Mouse (Mus musculus): ENCODE measurements around the gene Sds. TPM values are rescaled to one million over a fixed set of nuclear protein-coding genes. Genes with fewer than 3 reads are reported as not detected.

The Sds gene
- polyA plus RNA-seq, 1 experiment from 2014 or later = 0.32 TPM

DNA sequence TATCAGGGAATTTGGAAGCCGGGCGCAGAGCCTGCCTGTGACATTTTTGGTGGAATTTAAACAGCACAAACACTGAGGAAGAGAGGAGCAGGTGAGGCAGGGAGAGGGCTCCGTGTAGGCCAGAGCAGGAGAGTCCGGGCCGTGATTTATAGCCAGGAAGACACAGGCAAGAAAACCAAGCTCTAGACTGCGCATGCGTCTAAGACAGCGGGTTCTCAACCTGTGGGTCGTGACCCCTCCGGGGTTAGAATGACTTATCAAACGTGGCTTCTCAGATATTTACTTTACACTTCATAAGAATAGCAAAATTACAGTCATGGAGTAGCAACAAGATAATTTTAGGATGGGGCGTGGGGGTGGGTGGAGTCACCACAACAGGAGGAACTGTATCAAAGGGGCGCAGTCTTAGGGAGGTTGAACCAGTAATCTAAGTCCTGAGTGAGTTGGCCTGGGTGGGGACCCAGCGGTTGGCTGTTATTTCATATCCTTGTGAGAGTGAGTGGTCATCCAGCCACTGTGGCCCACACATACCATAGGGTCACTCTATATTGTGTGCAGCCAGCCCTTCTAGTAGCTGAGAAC is 21.5 kb upstream of the Sds start:
- Histone ChIP-seq H3K4me2 (replicated peaks) (no peak overlapping the region), H3K4me1 (replicated peaks) (peaks cover 4% of the 10 kb centered on the region; the same call in 1 of the 2 replicates), H3K9me3 (no peaks in the 10 kb centered on the region), H3K4me3 (replicated peaks) (no peak overlapping the region), H3K27me3 (peaks cover 47% of the 10 kb centered on the region), H3K27ac (0 out of 2 replicates have a peak overlapping the region, but pooled peaks have one; percentile 31), H3K36me3 (no peaks in the 10 kb centered on the region), H3K9ac (replicated peaks) (no peak overlapping the region)
- ATAC-seq = no peak
- WGBS = 83% methylated on average over 14 of the region's 14 CpGs

DNA sequence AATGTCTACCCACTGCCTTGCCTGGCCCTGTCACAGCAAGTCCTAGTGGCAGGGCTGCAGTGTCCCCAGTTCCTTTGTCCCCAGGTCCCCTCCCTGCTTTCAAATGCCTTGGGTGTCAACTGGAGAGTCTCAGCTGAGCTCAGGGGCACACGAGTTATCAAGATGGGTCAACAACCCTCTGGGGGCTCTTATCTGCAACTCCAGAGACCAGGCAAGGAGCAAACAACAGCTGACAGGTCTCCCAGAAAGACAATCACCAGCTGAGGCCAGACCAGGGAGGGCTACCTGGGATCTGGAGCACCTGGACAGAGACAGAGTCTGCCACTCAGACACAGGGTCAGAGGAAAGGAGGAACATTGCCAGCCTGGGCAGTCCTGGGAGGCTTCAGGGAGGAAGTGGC is 20.1 kb upstream of the Sds start:
- peaks cover 4% of the 10 kb centered on the region; the same call in 1 of the 2 replicates for H3K4me1 ChIP-seq (replicated peaks)
- no peak overlapping the region for H3K4me2 ChIP-seq (replicated peaks)
- 44% methylated on average over 1 of the region's 1 CpGs for WGBS
- no peaks in the 10 kb centered on the region for H3K36me3 ChIP-seq
- no peak for ATAC-seq
- H3K9me3 ChIP-seq = no peaks in the 10 kb centered on the region
- peaks cover 52% of the 10 kb centered on the region for H3K27me3 ChIP-seq
- no peak overlapping the region for H3K9ac ChIP-seq (replicated peaks)
- H3K4me3 ChIP-seq (replicated peaks) = no peak overlapping the region
- H3K27ac ChIP-seq = no peak overlapping the region

- Histone ChIP-seq H3K27me3 (peaks cover 56% of the 10 kb centered on the region), H3K4me2 (replicated peaks) (no peak overlapping the region), H3K36me3 (no peaks in the 10 kb centered on the region), H3K4me1 (replicated peaks) (peaks cover 4% of the 10 kb centered on the region; the same call in 1 of the 2 replicates), H3K27ac (no peak overlapping the region), H3K4me3 (replicated peaks) (no peak overlapping the region), H3K9ac (replicated peaks) (no peak overlapping the region), H3K9me3 (no peaks in the 10 kb centered on the region)
- 49% methylated on average over 7 of the region's 7 CpGs for WGBS
- ATAC-seq = 0 out of 2 replicates have a peak, but pooled peaks have one; percentile 15
Observed at GRCm38 (mm10) chr5:120456841-120457554, 19.3 kb upstream of the Sds start.

GRCm38 (mm10) chr5:120457628-120458027 is 18.7 kb upstream of the Sds start:
- ATAC-seq = 0 out of 2 replicates have a peak, but pooled peaks have one; percentile 41
- H3K4me1 ChIP-seq (replicated peaks) = peaks cover 4% of the 10 kb centered on the region; the same call in 1 of the 2 replicates
- no peaks in the 10 kb centered on the region for H3K9me3 ChIP-seq
- H3K9ac ChIP-seq (replicated peaks) = no peak overlapping the region
- no peak overlapping the region for H3K4me3 ChIP-seq (replicated peaks)
- no peaks in the 10 kb centered on the region for H3K36me3 ChIP-seq
- peaks cover 59% of the 10 kb centered on the region for H3K27me3 ChIP-seq
- no peak overlapping the region for H3K27ac ChIP-seq
- H3K4me2 ChIP-seq (replicated peaks) = no peak overlapping the region
- 5% methylated on average over 9 of the region's 9 CpGs for WGBS

- H3K27me3 ChIP-seq = peaks cover 61% of the 10 kb centered on the region
- no peaks in the 10 kb centered on the region for H3K9me3 ChIP-seq
- no peaks in the 10 kb centered on the region for H3K36me3 ChIP-seq
- no peak overlapping the region for H3K4me2 ChIP-seq (replicated peaks)
- peaks cover 4% of the 10 kb centered on the region; the same call in 1 of the 2 replicates for H3K4me1 ChIP-seq (replicated peaks)
- ATAC-seq = no peak
- WGBS = 80% methylated on average over 10 of the region's 10 CpGs
- no peak overlapping the region for H3K4me3 ChIP-seq (replicated peaks)
- H3K9ac ChIP-seq (replicated peaks) = no peak overlapping the region
- no peak overlapping the region for H3K27ac ChIP-seq
Observed at GRCm38 (mm10) chr5:120459133-120459532, 17.2 kb upstream of the Sds start.

DNA sequence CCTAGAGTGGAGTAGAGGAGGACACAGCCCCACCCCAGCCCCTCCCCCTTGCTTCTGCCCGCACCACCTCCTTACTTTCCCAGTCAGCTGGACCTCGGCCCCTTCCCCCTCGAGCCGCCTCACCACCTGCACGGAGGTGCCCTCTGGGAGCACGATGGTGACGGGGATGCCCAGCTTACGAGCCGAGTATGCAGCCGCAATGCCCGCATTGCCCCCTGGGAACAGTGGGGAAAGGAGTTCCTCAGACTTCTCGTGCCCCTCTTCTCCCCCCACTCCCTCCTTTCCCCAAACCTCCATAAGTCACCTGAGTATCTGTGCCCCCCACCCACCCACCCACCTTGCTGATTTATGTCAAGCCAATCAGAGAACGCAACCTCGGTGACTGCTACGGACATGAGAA is 14.4 kb upstream of the Sds start:
- no peak for ATAC-seq
- no peaks in the 10 kb centered on the region for H3K9me3 ChIP-seq
- no peak overlapping the region for H3K9ac ChIP-seq (replicated peaks)
- no peak overlapping the region for H3K4me3 ChIP-seq (replicated peaks)
- no peak overlapping the region for H3K27ac ChIP-seq
- H3K4me2 ChIP-seq (replicated peaks) = no peak overlapping the region
- WGBS = 78% methylated on average over 15 of the region's 15 CpGs
- H3K4me1 ChIP-seq (replicated peaks) = peaks cover 8% of the 10 kb centered on the region; the same call in 1 of the 2 replicates
- H3K27me3 ChIP-seq = peaks cover 40% of the 10 kb centered on the region
- H3K36me3 ChIP-seq = no peaks in the 10 kb centered on the region

- Histone ChIP-seq H3K4me1 (replicated peaks) (0 out of 2 replicates have a peak, but pooled peaks cover 3% of the 10 kb centered on the region), H3K4me2 (replicated peaks) (no peak overlapping the region), H3K27me3 (peaks cover 30% of the 10 kb centered on the region), H3K27ac (no peak overlapping the region), H3K9ac (replicated peaks) (no peak overlapping the region), H3K36me3 (no peaks in the 10 kb centered on the region), H3K4me3 (replicated peaks) (no peak overlapping the region), H3K9me3 (no peaks in the 10 kb centered on the region)
- ATAC-seq = no peak
- WGBS = 76% methylated on average over 4 of the region's 4 CpGs
Observed at GRCm38 (mm10) chr5:120464321-120464720, 12.0 kb upstream of the Sds start.

DNA sequence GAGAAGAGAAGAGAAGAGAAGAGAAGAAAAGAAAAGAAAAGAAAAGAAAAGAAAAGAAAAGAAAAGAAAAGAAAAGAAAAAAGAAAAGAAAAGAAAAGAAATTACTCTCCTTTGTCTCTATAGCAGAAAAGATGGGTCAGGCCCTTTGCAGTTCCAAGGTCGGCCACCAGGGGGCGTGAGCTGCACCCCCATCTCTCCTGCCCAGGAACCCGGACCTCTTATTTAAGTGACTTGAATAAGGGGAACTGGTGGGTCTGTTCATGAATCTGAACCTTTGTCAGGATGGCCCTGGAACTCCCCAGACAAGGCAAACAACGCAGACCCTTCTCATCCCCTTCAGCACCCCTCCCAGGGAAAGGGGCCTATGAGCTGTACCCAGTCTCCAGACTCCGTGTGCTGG is 11.3 kb upstream of the Sds start:
- no peak for ATAC-seq
- Histone ChIP-seq H3K4me1 (replicated peaks) (0 out of 2 replicates have a peak, but pooled peaks cover 3% of the 10 kb centered on the region), H3K27ac (no peak overlapping the region), H3K4me3 (replicated peaks) (no peak overlapping the region), H3K36me3 (no peaks in the 10 kb centered on the region), H3K9ac (replicated peaks) (no peak overlapping the region), H3K4me2 (replicated peaks) (no peak overlapping the region), H3K9me3 (no peaks in the 10 kb centered on the region), H3K27me3 (peaks cover 27% of the 10 kb centered on the region)
- WGBS = 38% methylated on average over 5 of the region's 5 CpGs

DNA sequence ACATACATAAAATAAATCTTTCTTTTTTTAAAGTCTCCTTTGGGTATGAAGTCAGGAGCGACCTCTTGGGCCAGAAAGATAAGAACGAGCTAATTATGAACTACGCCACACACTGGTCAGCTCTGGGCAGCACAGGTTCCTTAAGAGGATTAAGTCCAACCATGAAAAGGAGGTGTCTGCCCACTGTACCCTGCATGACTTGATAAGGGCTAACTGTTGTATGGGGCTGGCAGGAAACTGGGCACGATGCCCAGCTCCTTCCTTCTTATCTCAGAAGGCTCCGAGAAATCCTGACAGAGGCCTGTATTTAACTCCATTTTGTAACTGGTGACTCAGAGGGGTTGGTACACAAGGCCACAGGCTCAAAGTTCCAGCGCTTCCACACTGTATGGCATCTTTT is 10.5 kb upstream of the Sds start:
- H3K9ac ChIP-seq (replicated peaks) = no peak overlapping the region
- WGBS = 73% methylated on average over 6 of the region's 6 CpGs
- no peak overlapping the region for H3K27ac ChIP-seq
- H3K27me3 ChIP-seq = peaks cover 21% of the 10 kb centered on the region
- no peaks in the 10 kb centered on the region for H3K36me3 ChIP-seq
- no peak overlapping the region for H3K4me3 ChIP-seq (replicated peaks)
- H3K9me3 ChIP-seq = no peaks in the 10 kb centered on the region
- H3K4me2 ChIP-seq (replicated peaks) = no peak overlapping the region
- ATAC-seq = 0 out of 2 replicates have a peak, but pooled peaks have one; percentile 34
- 0 out of 2 replicates have a peak, but pooled peaks cover 3% of the 10 kb centered on the region for H3K4me1 ChIP-seq (replicated peaks)

DNA sequence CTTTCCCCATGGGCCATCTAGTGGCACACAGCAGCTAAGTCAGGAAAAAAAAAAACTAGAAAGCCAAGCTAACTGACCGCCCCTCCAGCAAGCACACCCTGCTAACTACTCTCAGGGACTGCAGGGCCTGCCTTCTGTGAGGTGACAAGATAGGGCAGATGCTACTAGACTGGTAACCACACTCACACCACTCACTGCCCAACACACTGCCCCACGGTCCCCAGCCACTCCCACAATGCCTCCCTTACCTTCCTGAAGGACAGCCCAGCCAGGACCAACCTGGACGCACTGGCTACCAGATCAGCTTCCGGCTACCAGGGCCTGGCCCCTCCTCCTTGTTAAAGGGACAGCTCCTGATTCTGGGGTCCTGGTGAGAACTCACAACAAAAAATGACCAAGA is 9.3 kb upstream of the Sds start:
- H3K36me3 ChIP-seq = no peaks in the 10 kb centered on the region
- H3K4me1 ChIP-seq (replicated peaks) = 0 out of 2 replicates have a peak, but pooled peaks cover 3% of the 10 kb centered on the region
- H3K9me3 ChIP-seq = no peaks in the 10 kb centered on the region
- no peak for ATAC-seq
- peaks cover 9% of the 10 kb centered on the region for H3K27me3 ChIP-seq
- 9% methylated on average over 4 of the region's 4 CpGs for WGBS
- H3K4me3 ChIP-seq (replicated peaks) = peak overlapping the region; percentile 27
- H3K9ac ChIP-seq (replicated peaks) = peak overlapping the region; percentile 48
- peak overlapping the region; percentile 32 for H3K4me2 ChIP-seq (replicated peaks)
- peak overlapping the region; percentile 3; the same call in 1 of the 2 replicates for H3K27ac ChIP-seq

GRCm38 (mm10) chr5:120468336-120468735 is 8.0 kb upstream of the Sds start:
- no peak overlapping the region for H3K4me3 ChIP-seq (replicated peaks)
- H3K27ac ChIP-seq = no peak overlapping the region
- ATAC-seq = no peak
- no peaks in the 10 kb centered on the region for H3K36me3 ChIP-seq
- H3K4me2 ChIP-seq (replicated peaks) = no peak overlapping the region
- peaks cover under 1% of the 10 kb centered on the region; the same call in 1 of the 2 replicates for H3K27me3 ChIP-seq
- WGBS = 87% methylated on average over 5 of the region's 5 CpGs
- no peak overlapping the region for H3K9ac ChIP-seq (replicated peaks)
- no peaks in the 10 kb centered on the region for H3K9me3 ChIP-seq
- H3K4me1 ChIP-seq (replicated peaks) = 0 out of 2 replicates have a peak, but pooled peaks cover 3% of the 10 kb centered on the region

DNA sequence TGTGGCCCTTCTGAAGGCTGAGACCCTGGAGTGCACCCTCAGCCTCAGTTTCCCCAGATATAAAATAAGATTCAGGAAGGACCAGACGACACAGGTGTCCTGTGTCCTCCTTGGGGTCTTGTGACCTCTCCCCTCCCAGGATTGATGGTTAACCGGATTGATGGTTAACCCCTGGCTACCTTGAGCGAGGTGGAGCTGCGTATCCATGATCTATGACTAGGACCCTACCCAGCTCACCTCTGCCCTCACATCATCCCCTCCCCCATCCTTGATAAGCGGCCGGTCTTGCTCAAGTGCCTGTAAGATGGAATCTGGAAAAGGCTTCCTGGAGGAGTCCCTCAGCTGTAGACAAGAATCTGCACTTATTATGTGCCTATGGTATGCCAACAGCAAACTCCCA is 7.5 kb upstream of the Sds start:
- Histone ChIP-seq H3K27me3 (no peaks in the 10 kb centered on the region), H3K4me1 (replicated peaks) (0 out of 2 replicates have a peak, but pooled peaks cover 3% of the 10 kb centered on the region), H3K9me3 (no peaks in the 10 kb centered on the region), H3K27ac (no peak overlapping the region), H3K36me3 (no peaks in the 10 kb centered on the region), H3K9ac (replicated peaks) (no peak overlapping the region), H3K4me2 (replicated peaks) (no peak overlapping the region), H3K4me3 (replicated peaks) (no peak overlapping the region)
- 94% methylated on average over 6 of the region's 6 CpGs for WGBS
- no peak for ATAC-seq

All from midbrain, embryonic 13.5 days (tissue).